Mouse (Mus musculus) c-Kit-positive CD71-negative TER-119-negative erythroid progenitor cells, embryonic 14.5 days (primary cell): ENCODE results near the gene Vps9d1.
A peak's percentile ranks its signal among the peaks of the same experiment; 100 is the strongest.
"Not testable (repeated sequence)": the region's sequence is repeated elsewhere in the genome, so short reads cannot be mapped to it uniquely, and the experiment has no call there.

Experiments
- DNase-seq: peaks from one replicate; pipeline ENCODE4 v3.0.0-alpha.2; 2013; ENCODE audit warnings: low read depth

Gene Vps9d1

DNA sequence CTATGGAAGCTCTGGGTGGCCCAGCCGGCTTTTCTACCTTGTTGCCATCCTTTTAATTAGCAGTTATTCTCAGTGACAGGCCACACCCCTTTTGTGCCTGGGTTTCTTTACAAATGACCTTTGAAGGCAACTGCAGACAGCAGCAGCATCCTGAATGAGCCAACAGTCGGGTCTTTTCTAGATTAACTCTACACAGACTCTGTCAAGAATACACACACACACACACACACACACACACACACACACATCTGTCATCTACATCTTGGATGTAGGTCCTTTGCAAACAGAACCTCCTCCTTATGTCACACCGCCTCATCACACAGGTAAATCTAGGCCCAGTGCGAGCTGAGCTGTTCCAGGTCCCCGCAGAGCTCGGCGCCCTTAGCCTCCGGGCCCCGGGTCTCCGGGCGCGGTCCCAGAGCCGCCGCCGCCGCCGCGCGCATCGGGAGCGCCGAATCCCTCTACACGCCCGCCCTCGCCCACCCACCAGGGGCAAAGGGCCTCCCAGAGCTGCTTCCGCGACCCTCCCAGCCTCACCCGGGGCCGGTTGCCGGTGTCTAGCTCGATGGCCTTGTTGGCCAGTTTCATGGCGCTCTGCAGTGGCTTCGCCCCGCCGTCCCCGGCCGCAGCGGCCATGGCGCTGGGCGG, 573 bp downstream of the Vps9d1 start:
- no peak for DNase-seq

DNA sequence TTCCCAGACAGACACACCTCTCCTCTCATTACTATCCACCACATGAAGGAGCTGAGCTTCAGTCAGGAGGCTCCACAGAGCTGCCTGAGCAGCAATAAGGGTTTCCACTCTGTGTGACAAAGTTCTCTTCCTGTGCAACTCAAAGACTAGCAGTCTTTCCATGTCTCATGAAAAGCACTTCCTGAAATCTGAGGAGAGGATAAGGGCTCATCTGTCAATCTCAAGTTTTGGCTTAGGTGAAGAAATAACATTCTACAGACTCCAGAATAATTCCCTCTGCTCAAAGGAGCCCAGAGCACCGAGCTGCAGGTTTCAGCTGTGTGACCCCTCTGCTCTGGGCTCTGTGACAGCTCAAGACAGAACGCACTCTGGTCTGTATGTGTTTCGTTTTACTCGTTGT, 1.2 kb downstream of the Vps9d1 start:
- no peak for DNase-seq

DNA sequence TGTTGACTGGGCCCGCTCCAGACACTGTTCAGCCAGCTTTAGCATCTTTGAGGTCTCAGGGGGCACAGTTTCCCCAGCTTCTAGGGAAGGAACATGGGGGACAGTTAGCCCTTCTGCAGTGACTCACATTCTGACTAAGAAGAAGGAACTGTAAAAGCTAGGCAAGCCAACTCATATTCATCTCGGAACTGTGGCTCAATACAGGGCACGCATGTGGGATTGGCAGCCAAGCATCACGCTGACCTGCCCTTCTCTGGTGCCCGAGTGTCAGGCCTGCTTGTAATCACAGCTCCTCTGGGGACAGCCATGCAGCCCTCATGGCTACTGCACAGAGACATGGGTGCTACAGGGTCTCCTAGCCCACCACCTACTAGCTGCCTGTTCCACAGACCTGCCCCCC, 3.2 kb downstream of the Vps9d1 start:
- DNase-seq, result no peak

- no peak for DNase-seq
These were observed 5.6 kb downstream of the Vps9d1 start for GRCm38 (mm10) chr8:123248596-123248995.

GRCm38 (mm10) chr8:123247748-123248147, 6.4 kb downstream of the Vps9d1 start:
- no peak for DNase-seq

DNA sequence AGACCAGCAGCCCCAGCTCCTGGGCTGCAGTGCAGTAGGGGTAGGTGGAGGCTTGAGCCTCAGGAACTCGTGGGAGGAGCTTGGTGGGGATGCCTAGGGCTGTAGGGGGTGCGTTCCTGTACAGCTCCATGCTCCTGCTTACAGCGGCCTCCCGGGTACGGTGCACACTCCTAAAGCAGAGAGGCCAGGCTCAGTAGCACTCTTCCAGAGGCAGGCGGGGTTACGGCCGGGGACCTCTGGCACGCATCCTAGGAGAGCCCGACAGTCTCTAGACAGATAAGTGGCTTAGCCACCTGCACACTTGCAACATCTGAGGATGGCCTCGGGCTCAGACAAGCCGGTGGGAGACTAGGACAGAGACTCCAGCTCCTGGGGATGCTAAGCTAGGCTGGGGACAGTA, 8.6 kb downstream of the Vps9d1 start:
- no peak for DNase-seq

GRCm38 (mm10) chr8:123244382-123244781, 9.8 kb downstream of the Vps9d1 start:
- no peak for DNase-seq

DNA sequence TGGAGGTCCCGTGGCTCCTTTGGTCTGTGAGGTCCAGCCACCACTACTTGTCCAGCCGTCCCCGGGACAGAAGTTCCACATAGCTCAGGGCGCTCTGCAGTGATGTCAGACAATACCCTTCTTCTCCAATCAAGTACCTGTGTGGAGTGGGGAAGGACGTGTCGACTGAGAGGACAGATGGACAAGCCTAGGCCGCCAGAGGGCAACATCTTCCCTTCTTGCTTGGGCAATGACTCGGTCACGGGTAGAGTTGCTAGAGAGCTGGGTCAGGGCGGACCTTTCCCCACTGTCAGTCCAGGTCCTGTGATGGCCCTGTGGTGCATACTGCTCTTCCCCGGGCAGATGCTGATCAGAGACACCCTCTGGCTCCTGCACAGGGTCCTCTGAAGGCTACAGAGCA, 11.1 kb downstream of the Vps9d1 start:
- no peak for DNase-seq

DNA sequence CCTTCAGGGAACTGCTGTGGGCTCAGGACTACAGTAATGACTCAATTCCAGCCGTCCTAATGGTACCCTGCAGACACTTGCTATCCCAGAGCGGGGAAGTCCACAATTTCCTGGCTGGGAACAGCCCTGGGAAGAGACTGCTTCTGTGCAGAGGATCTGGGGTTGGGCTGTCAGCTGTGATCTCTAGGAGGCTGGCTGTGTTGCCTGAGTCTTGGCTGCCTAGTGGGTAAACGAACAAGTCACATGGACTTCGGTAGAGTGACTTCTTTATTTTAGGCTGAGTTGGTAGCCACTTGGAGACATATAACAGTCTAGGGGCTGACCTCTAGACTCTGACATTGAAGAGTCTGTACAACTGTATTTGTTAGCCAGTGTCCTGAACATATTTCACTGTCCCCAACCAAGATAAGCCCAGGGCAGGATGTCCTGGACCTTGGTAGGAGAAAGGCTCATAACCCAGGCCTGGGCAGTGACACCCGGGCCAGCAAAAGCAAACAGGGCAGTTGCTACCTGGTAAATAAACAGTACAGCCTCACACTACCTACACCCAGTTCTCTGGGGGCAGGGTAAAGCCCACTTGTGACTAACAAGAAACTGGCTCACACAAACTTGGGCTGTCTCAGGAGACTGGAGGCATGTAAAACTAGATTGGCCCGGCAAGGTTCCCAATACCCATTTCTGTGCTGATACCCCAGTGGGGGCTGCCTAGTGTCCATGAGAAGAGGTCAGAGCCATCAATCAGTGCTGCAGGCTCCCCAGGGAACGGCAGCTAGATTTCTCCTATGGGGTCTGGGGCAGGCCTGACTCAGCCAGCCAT, 11.8 kb downstream of the Vps9d1 start:
- DNase-seq, result no peak

DNA sequence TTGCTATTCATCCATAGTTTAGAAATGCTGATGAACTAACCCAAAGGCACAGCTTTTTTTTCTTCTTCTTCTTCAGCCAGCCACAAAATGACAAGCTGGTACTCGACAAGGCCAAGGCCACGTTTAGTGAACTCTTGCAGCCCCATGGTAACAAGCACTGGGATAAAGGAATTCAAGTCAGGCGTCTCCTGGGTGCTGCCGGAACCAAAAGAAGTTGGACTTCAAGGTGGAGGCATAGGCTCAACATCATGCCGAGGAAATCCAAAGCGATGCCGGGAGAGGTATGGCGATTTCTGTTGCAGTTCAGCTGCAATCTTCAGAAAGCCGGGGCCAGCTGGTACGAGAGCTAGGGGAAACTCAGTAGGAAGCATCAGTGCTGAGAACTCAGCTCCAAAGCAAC, 14.8 kb downstream of the Vps9d1 start:
- no peak for DNase-seq

DNA sequence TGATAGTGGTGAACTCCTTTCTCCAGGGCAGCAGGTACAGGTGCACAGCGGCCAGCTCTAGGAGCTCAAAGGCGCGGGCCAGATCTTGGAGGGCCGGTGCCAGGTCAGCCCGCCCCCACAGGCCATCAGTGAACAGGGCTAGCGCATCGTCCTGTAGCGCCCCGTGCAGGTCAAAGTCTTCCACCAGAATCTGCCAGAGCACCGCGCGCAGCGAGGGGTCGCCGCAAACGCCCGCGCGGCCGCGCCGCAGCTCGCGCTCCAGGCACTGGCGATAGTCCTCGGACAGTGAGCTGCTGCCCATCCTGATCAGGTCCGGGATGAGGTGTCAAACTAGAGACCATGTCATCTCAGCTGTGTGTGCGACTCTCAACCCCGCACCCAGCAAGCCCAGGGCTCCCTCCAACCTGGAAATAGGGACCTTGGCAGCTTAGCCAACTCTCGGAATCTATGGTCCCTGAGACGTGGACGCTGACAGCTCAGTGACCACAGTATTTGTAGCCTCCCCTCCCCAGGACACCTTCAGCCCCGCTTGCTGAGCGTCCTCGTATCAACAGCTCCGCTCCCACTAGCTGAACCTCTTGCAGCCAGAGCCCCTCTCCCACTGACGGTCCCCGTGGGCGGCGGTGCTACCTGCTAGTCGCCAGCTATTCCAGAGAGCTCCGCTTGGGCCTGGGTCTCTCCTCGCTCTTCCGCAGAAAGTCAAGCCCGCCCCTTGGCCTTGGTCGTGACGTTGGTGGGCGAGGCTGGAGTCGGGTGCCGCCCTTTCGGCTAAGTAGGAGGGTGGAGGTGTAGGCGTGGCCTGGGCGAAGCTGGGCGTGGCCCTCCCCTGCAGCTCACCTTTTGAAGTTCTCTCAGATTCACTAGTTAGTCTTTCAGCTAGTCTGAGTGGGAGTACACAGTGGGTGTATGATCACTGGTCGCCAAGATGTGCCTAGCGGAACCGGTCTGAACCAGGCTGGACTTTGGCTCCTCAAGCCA, 18.3 kb downstream of the Vps9d1 start, which contains the start of gene Spata2l:
Spata2l (minus strand) TSS at position 714 of the 978 bp plus-strand sequence.
- DNase-seq, result peak; percentile 79

DNA sequence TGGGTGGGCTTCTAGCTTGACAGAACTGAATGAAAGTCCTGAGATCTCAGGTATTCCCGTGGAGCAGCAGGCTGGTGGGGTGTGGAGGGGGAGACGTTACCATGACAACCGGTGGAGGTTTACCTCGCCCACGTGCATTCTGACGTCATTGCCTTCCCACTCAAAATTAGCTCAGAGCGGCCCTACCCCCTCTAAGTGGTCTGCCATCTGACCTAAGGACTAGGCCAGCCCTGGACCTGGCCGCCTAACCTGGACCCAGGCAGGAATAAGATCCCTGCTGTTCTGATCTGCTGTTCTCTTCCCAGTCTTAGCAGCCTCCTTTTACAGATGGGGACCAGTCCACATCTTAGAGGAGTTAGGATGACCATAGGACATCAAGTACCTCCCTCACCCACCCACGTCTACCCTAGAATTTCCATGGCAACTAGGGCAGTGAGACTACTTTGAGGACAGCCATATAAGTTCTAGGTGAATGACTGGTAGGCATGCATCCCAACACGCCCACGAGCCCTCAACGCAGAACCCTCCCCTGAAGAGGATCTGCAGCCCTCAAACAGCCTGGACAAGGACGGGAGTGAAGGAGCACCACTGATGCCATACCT, 19.1 kb downstream of the Vps9d1 start:
- DNase-seq, result no peak

- DNase-seq, result no peak
These were observed 20.4 kb downstream of the Vps9d1 start for GRCm38 (mm10) chr8:123233760-123234159.

GRCm38 (mm10) chr8:123233300-123233699, 20.8 kb downstream of the Vps9d1 start:
- no peak for DNase-seq

- no peak for DNase-seq
These were observed 21.6 kb downstream of the Vps9d1 start for GRCm38 (mm10) chr8:123232553-123232952.

DNA sequence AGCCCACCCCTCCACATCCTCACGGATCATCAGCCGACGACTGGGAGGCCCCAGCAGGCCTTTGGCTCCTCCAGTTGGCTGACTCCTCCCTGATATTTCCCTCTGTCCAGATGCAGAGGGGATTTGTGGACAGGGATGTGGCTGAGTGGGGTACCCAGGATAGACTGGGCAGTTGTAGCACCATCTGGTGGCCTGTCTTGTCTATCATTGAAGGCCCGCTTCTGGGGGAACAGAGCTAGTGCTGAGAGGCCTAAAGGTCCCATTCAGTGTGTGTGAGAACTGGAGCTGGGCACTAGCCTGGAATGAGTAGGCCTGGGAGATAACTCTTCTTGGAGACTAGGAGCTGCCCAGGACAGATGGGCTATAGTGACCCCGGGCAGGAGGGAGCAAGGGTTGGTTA, 22.4 kb downstream of the Vps9d1 start:
- no peak for DNase-seq

DNA sequence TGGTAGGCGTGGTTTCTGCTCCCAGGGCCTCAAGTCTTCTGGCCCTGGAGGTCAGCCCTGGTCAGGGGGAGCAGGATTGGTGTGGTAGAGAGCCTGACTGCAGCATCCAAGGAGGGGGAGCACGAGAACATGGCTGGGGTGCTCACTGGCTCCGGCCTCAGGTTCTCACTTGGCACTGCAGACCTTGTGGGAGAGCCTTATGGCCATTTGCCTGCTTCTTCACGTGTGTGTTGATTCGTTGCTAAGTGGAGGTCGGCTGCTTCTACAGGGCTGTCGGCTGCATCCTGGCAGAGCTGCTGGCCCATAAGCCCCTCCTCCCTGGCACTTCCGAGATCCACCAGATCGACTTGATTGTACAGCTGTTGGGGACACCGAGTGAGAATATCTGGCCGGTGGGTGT, 23.8 kb downstream of the Vps9d1 start:
- DNase-seq, result not testable (repeated sequence)

DNA sequence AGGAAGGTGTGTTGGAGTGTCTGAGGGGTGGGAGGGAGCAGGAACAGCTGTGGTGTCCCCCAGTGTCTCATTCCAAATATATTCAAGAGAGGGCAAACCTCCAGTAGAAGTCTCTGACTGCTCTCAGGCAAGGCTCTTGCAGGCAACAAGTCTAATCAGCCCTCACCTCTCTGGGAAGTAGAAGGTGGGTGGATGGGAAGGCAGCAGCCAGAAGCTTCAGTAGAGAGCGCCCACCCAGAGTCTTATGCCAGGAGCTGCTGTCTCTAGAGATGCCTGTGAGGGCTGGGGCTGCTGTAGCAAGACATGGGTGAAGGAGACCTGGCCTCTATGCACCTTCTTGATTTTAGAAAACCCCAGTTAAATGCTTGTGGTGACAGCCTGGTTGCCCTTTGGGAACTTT, 25.7 kb downstream of the Vps9d1 start:
- DNase-seq, result no peak

DNA sequence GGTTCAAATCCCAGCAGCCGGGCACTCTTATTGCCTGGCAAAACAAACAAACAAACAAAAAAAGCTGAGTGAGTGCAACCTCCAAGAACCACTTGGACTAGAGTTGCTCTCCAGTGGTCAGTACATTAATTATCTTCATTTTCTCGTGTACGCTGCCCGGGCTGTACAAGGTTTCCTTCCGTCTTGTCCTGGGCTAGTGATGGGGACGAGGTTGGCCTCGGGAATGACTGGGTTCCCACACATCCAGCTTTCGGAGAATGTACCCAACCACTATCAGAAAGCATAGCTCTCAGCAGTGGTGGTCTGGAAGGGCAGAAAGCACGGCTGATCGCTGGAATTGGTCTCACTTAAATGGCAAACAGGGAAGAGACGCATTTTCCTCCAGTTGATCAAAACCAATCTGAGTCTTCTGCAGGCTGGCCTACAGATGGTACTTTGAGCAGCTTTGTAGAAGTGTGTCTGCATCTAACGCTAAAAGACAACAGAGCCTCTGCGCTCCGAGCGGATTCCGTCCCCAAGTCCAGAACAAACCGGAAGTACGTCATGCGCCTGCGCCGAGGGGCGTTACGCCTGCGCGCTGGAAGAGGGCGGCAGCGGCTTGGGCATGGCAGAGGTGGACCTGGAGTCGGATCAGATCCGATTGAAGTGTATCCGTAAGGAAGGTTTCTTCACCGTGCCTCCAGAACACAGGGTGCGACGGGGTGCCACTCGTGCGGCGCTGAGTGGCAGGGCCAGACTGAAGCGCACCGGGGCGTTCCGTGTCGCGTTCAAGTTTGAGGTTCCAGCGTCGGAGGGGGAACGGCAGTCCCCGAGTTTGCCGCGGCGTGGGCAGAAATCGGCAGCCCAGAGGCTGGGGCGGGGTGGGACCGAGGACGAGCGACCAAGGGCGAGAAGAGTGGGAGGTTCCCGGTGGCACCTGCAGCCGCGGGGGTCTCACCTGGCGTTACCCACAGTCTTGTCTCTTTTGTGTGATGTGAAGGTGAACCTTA, 29.6 kb downstream of the Vps9d1 start, which contains the start of gene Cdk10:
Cdk10 (plus strand) TSS at position 565 of the 989 bp plus-strand sequence.
- peak; percentile 92 for DNase-seq

GRCm38 (mm10) chr8:123220917-123221316, 33.2 kb downstream of the Vps9d1 start:
- no peak for DNase-seq

- no peak for DNase-seq
These were observed 38.7 kb downstream of the Vps9d1 start for GRCm38 (mm10) chr8:123215430-123215829.
